Mouse (Mus musculus): ENCODE results near the gene 1700009N14Rik.

Gene 1700009N14Rik

GRCm38 (mm10) chr4:39450069-39450468, at the start of gene 1700009N14Rik:
TSS of gene 1700009N14Rik (plus strand) at chr4:39450295.
- DNase-seq (ENCODE audit: low spot score) = no peak

- DNase-seq (ENCODE audit: low spot score) = no peak
Measured at GRCm38 (mm10) chr4:39437870-39438367, 12.2 kb upstream of the 1700009N14Rik start.

GRCm38 (mm10) chr4:39474291-39474690, 24.2 kb downstream of the 1700009N14Rik start:
- DNase-seq (ENCODE audit: low spot score) = no peak

- DNase-seq (ENCODE audit: low spot score) = no peak
Measured at GRCm38 (mm10) chr4:39486393-39486792, 36.3 kb downstream of the 1700009N14Rik start.

GRCm38 (mm10) chr4:39493596-39493995, 43.5 kb downstream of the 1700009N14Rik start:
- no peak for DNase-seq (ENCODE audit: low spot score)

- no peak for DNase-seq (ENCODE audit: low spot score)
Measured at GRCm38 (mm10) chr4:39495875-39496274, 45.8 kb downstream of the 1700009N14Rik start.
